Mouse (Mus musculus) cerebellum, adult 9-10 months (tissue): ENCODE measurements at regions not wholly inside any gene's neighbourhood (a gene's known extent, or its start where the extent isn't known, plus 50 kb on each side); places are given as distances from the start of the nearest gene placed in this dataset.
"Not testable (repeated sequence)": the region's sequence is repeated elsewhere in the genome, so short reads cannot be mapped to it uniquely, and the experiment has no call there.

Experiments
- DNase-seq: peaks from one replicate; pipeline ENCODE4 v3.0.0; 2022

GRCm38 (mm10) chr1:13042326-13042725, 1628.4 kb downstream of the A830018L16Rik start:
- no peak for DNase-seq

- DNase-seq: peak; percentile 36
Measured at GRCm38 (mm10) chr1:13050140-13050775, 1636.4 kb downstream of the A830018L16Rik start.

- DNase-seq: not testable (repeated sequence)
Measured at GRCm38 (mm10) chr1:13051433-13052066, 1637.6 kb downstream of the A830018L16Rik start.

GRCm38 (mm10) chr1:13052067-13052460, 1638.2 kb downstream of the A830018L16Rik start:
- DNase-seq: peak; percentile 34

GRCm38 (mm10) chr1:13057741-13058140, 1643.8 kb downstream of the A830018L16Rik start:
- DNase-seq: no peak

- DNase-seq: no peak
Measured at GRCm38 (mm10) chr1:13059616-13060320, 1645.9 kb downstream of the A830018L16Rik start.
